Mouse (Mus musculus): ENCODE results near the gene Sp2.

DNA sequence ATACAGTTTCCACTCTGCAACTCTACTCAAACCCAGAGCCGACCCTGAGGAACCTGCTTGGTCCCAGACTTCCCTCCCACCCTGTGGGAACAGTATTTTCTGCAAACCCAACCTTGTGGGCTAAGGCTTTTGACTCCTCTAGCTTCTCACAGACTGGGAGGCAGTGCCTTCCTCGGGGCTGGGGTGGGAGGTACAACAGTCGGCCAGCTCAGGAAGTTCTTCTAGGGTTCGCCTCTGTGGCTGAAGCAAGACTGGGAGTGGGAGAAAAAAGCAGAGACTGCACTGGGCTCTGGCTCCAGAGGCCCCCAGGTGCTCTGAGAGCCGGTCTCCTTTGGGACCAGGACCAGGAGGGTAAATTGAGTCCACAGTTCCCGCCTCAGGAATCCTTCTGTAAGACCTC lies 29.9 kb downstream of the Sp2 start:
- TF ChIP-seq CTCF (conservative IDR thresholded peaks at IDR 0.05 in 1 of 2, IDR thresholded peaks at IDR 0.05 in 1 of 2; ENCODE audit: low read depth in 2 of 2, low read length in 2 of 2) (no peak), EP300 (IDR thresholded peaks at IDR 0.05; ENCODE audit: low read length) (no peak)

All from CH12.LX (cell line).